Mouse (Mus musculus): ENCODE measurements at regions not wholly inside any gene's neighbourhood (a gene's known extent, or its start where the extent isn't known, plus 50 kb on each side); places are given as distances from the start of the nearest gene placed in this dataset.

DNA sequence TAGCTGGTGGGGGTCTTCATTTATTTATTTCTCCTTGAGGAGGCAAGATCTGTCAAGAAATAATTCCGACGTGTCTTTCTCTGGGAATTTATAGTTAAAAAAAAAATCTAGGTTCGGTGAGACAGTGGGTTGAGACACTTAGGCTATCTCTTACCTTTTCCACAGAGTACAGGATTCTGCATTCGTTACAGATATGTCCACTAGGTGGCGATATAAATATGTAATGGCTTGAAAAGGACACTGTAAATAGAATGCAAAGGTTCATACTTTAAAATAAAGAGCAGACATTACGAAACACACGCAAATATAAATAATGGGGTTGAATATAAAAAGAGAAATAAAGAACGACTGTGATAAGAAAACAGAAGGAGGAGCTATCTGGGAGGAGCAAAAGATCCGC is 517.5 kb downstream of the Cps1 start:
- DNase-seq: peak; percentile 34 to 80

DNA sequence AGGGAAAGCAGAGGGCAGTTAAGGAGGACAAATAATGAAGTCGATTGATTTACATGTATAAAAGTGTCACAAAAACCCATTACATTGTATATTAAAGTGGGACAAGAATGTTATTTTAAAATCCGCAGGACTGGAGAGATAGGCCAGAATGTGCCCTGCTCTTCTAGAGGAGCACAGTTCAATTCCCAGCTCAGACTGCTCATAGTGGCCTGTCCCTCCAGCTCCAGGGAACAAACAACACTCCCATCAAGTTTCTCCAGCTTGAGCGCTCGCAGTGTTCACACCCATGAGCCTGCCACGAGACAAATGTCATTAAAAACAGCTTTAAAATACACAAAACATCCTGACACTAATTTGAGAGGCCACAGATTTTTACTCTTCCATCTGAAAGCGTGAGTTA is 517.9 kb downstream of the Cps1 start:
- DNase-seq: no peak

DNA sequence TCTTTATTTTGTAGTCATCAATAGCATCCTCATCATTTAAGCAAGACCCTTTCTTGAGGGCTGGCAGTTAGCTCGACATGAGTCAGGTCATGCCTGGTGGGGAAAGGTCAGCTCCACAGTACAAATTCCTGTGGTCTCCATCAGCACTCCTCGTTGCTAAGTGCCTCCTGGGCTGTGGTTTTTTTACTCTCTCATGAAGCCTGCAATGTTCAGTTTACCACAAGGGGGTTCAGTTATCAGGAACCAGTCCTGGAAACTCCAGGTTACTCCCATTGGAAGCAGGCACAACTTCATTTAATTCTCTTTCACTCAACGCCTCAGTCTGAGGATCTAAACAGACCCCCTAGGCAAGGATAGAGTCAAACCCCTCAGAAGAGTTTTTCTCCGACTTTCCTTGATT is 520.8 kb downstream of the Cps1 start:
- peak in 1 of 2 experiments; percentile 27 for DNase-seq

Data from cerebellum, postnatal 10 days (tissue).